Mouse (Mus musculus) embryonic facial prominence, embryonic 13.5 days (tissue): ENCODE measurements at regions not wholly inside any gene's neighbourhood (a gene's known extent, or its start where the extent isn't known, plus 50 kb on each side); places are given as distances from the start of the nearest gene placed in this dataset.

Experiments used
- ATAC-seq: fragments of 200-750 bp; cut with Nextera tagmentation; 2 replicates; pipeline ENCODE4 v1.8.0; 2017; ENCODE audit warnings: low read depth; ENCODE audit not compliant: insufficient number of reproducible peaks, insufficient read depth, low FRiP score, low TSS enrichment
- H3K27ac ChIP-seq: fragments of 300-500 bp; sonication (generic); 2 replicates; pipeline ENCODE4 v1.5.1; 2015; ENCODE audit warnings: moderate library complexity, mild to moderate bottlenecking, inconsistent platforms
- H3K27me3 ChIP-seq: fragments of 300-500 bp; sonication (generic); 2 replicates; pipeline ENCODE4 v1.6.1; 2015; ENCODE audit warnings: mild to moderate bottlenecking, inconsistent platforms
- H3K36me3 ChIP-seq: fragments of 300-500 bp; sonication (generic); 2 replicates; pipeline ENCODE4 v1.6.1; 2015; ENCODE audit warnings: mild to moderate bottlenecking, inconsistent platforms
- H3K4me1 ChIP-seq: fragments of 300-500 bp; sonication (generic); 2 replicates; pipeline ENCODE4 v1.6.1; 2015; ENCODE audit warnings: inconsistent platforms
- H3K4me2 ChIP-seq: fragments of 300-500 bp; sonication (generic); 2 replicates; pipeline ENCODE4 v1.6.1; 2015; ENCODE audit warnings: moderate library complexity, mild to moderate bottlenecking, inconsistent platforms
- H3K4me3 ChIP-seq: fragments of 300-500 bp; sonication (generic); 2 replicates; pipeline ENCODE4 v1.5.1; 2015; ENCODE audit warnings: mild to moderate bottlenecking, inconsistent platforms
- H3K9ac ChIP-seq: fragments of 300-500 bp; sonication (generic); 2 replicates; pipeline ENCODE4 v1.6.1; 2015; ENCODE audit warnings: mild to moderate bottlenecking, inconsistent platforms
- H3K9me3 ChIP-seq: fragments of 300-500 bp; sonication (generic); 2 replicates; pipeline ENCODE4 v1.6.1; 2016; ENCODE audit warnings: inconsistent platforms
- WGBS: fragments of 180-500 bp; shearing (Covaris S2); methylation state at CpG from one replicate; pipeline ENCODE4 v1.1.7; 2015; ENCODE audit warnings: mixed read lengths; 5-methylcytosine and 5-hydroxymethylcytosine counted together

GRCm38 (mm10) chr3:53729810-53730209 lies 72.7 kb upstream of the Frem2 start:
- Histone ChIP-seq H3K27me3 (no peaks in the 10 kb centered on the region), H3K9ac (no peak overlapping the region), H3K4me2 (no peak overlapping the region), H3K9me3 (0 out of 2 replicates have a peak, but pooled peaks cover 3% of the 10 kb centered on the region), H3K4me1 (no peaks in the 10 kb centered on the region), H3K36me3 (no peaks in the 10 kb centered on the region), H3K27ac (no peak overlapping the region), H3K4me3 (no peak overlapping the region)
- ATAC-seq = no peak
- WGBS = 26% methylated on average over 5 of the region's 5 CpGs

GRCm38 (mm10) chr3:53729131-53729530 lies 72.0 kb upstream of the Frem2 start:
- no peak overlapping the region for H3K27ac ChIP-seq
- WGBS = 91% methylated on average over 10 of the region's 10 CpGs
- no peaks in the 10 kb centered on the region for H3K4me1 ChIP-seq
- H3K9me3 ChIP-seq = 0 out of 2 replicates have a peak, but pooled peaks cover 3% of the 10 kb centered on the region
- H3K4me2 ChIP-seq = no peak overlapping the region
- no peak overlapping the region for H3K9ac ChIP-seq
- H3K27me3 ChIP-seq = no peaks in the 10 kb centered on the region
- no peak for ATAC-seq
- H3K36me3 ChIP-seq = no peaks in the 10 kb centered on the region
- no peak overlapping the region for H3K4me3 ChIP-seq

GRCm38 (mm10) chr3:53727737-53728136 lies 70.6 kb upstream of the Frem2 start:
- Histone ChIP-seq H3K27ac (no peak overlapping the region), H3K4me3 (no peak overlapping the region), H3K4me2 (no peak overlapping the region), H3K9ac (no peak overlapping the region), H3K36me3 (no peaks in the 10 kb centered on the region), H3K4me1 (no peaks in the 10 kb centered on the region), H3K9me3 (0 out of 2 replicates have a peak, but pooled peaks cover 3% of the 10 kb centered on the region), H3K27me3 (no peaks in the 10 kb centered on the region)
- no peak for ATAC-seq
- WGBS = 78% methylated on average over 1 of the region's 1 CpGs

GRCm38 (mm10) chr3:53707101-53707500 lies 49.9 kb upstream of the Frem2 start:
- Histone ChIP-seq H3K4me2 (no peak overlapping the region), H3K4me3 (no peak overlapping the region), H3K9me3 (no peaks in the 10 kb centered on the region), H3K27ac (no peak overlapping the region), H3K27me3 (no peaks in the 10 kb centered on the region), H3K4me1 (peaks cover 14% of the 10 kb centered on the region), H3K9ac (no peak overlapping the region), H3K36me3 (no peaks in the 10 kb centered on the region)
- 76% methylated on average over 3 of the region's 3 CpGs for WGBS
- no peak for ATAC-seq
